Mouse (Mus musculus) ES-E14 (cell line): ENCODE results near the gene Rnf207. TPM values are rescaled to one million over a fixed set of nuclear protein-coding genes. Genes with fewer than 3 reads are reported as not detected.

ENCODE experiments used
- DNase-seq: peaks from one replicate; pipeline ENCODE4 v3.0.0-alpha.2; 2013; ENCODE audit warnings: low read depth, low spot score
- H3K27ac ChIP-seq: 2 replicates; pipeline ENCODE4 v1.5.1; 2012; ENCODE audit warnings: low read depth, mild to moderate bottlenecking, low read length, moderate library complexity, mixed read lengths; ENCODE audit not compliant: poor library complexity, insufficient read depth, severe bottlenecking
- H3K36me3 ChIP-seq: 2 replicates; pipeline ENCODE4 v1.6.1; 2012; ENCODE audit warnings: mild to moderate bottlenecking, low read length, moderate library complexity, mixed read lengths; ENCODE audit not compliant: control insufficient read depth, poor library complexity, insufficient read depth, severe bottlenecking
- H3K4me1 ChIP-seq, 2 experiments: fragments of 150-350 bp in 1 of 2; sonication (generic) in 1 of 2; 2 replicates each; pipeline ENCODE4 v1.6.1; 2012; ENCODE audit warnings: low read length in 2 of 2, mild to moderate bottlenecking in 1 of 2, mixed read lengths in 1 of 2; ENCODE audit not compliant: control insufficient read depth in 2 of 2, insufficient read depth in 2 of 2, poor library complexity in 1 of 2
- H3K4me3 ChIP-seq, 2 experiments: fragments of 150-350 bp in 1 of 2; sonication (generic) in 1 of 2; 2 replicates each; pipeline ENCODE4 v1.5.1; 2012; ENCODE audit warnings: low read length in 2 of 2, low read depth in 1 of 2, mild to moderate bottlenecking in 1 of 2, mixed read lengths in 1 of 2; ENCODE audit not compliant: insufficient read depth in 1 of 2, poor library complexity in 1 of 2, severe bottlenecking in 1 of 2
- H3K9ac ChIP-seq: 2 replicates; pipeline ENCODE4 v1.6.1; 2012; ENCODE audit warnings: low read depth, mild to moderate bottlenecking, low read length, mixed read lengths; ENCODE audit not compliant: poor library complexity, insufficient read depth, severe bottlenecking
- H3K9me3 ChIP-seq: fragments of 150-350 bp; sonication (generic); 2 replicates; pipeline ENCODE4 v1.6.1; 2012; ENCODE audit warnings: low read depth, mild to moderate bottlenecking, low read length; ENCODE audit not compliant: control insufficient read depth, insufficient read depth
- CHD2 ChIP-seq: IDR thresholded peaks from 2 replicates; pipeline ENCODE4 v1.6.1; 2014; ENCODE audit warnings: mild to moderate bottlenecking, low read depth, low read length, inconsistent platforms
- HCFC1 ChIP-seq: IDR thresholded peaks from 2 replicates; pipeline ENCODE4 v1.6.1; 2012; ENCODE audit warnings: low read length, inconsistent platforms, borderline replicate concordance; ENCODE audit not compliant: insufficient read depth
- MAFK ChIP-seq: IDR thresholded peaks from 2 replicates; pipeline ENCODE4 v1.6.1; 2014; ENCODE audit warnings: mild to moderate bottlenecking, low read depth, low read length, inconsistent platforms; ENCODE audit not compliant: insufficient read depth
- ZC3H11A ChIP-seq: IDR thresholded peaks from 2 replicates; pipeline ENCODE4 v1.6.1; 2012; ENCODE audit warnings: low read depth, mild to moderate bottlenecking, inconsistent platforms, low read length, borderline replicate concordance
- ZNF384 ChIP-seq: IDR thresholded peaks from 2 replicates; pipeline ENCODE4 v1.6.1; 2012; ENCODE audit warnings: low read depth, low read length, inconsistent platforms
- in situ Hi-C, 2 experiments: fragments of 600-800 bp; cut with MboI; formaldehyde crosslinking; loops; one replicate each; pipeline ENCODE4 v1.15.1; 2025; ENCODE audit warnings: low sequenced_read_pairs in 2 of 2, inconsistent platforms in 1 of 2; ENCODE audit not compliant: unreplicated experiment in 2 of 2
- total RNA-seq: library from RNA; depleted of rRNA; stranded (reverse); fragments of 300-350 nt; gene quantifications from 2 replicates; pipeline ENCODE4 v1.2.3, GENCODE M21; 2012

Rnf207 gene
- total RNA-seq, 1 experiment = 4.6 TPM

GRCm38 (mm10) chr4:152355672-152356071, 36.9 kb upstream of the Rnf207 start:
- TF ChIP-seq ZNF384 (no peak), MAFK (no peak), CHD2 (no peak), HCFC1 (no peak), ZC3H11A (no peak)
- H3K4me3 ChIP-seq = no peak overlapping the region
- H3K9ac ChIP-seq = no peak overlapping the region
- in situ Hi-C loops = no loop called here
- DNase-seq = no peak
- H3K27ac ChIP-seq = no peak overlapping the region
- H3K36me3 ChIP-seq = no peaks in the 10 kb centered on the region
- no peaks in the 10 kb centered on the region for H3K9me3 ChIP-seq
- H3K4me1 ChIP-seq = peaks cover under 1 to 51% of the 10 kb centered on the region in 2 experiments; a peak in 3 of 4 replicates

- Histone ChIP-seq H3K36me3 (no peaks in the 10 kb centered on the region), H3K9ac (no peak overlapping the region), H3K4me1 (peaks cover 9 to 52% of the 10 kb centered on the region in 2 experiments), H3K27ac (no peak overlapping the region), H3K9me3 (no peaks in the 10 kb centered on the region), H3K4me3 (no peak overlapping the region)
- no peak for DNase-seq
- TF ChIP-seq CHD2 (no peak), HCFC1 (no peak), ZC3H11A (no peak), ZNF384 (no peak), MAFK (no peak)
- in situ Hi-C loops = no loop called here
Measured at GRCm38 (mm10) chr4:152353886-152354637, 35.3 kb upstream of the Rnf207 start.

- no peaks in the 10 kb centered on the region for H3K9me3 ChIP-seq
- peak overlapping the region; percentile 39; the same call in 1 of the 2 replicates for H3K9ac ChIP-seq
- peak overlapping the region; percentile 79 for H3K27ac ChIP-seq
- no peak for TF ChIP-seq MAFK
- no peak for TF ChIP-seq HCFC1
- TF ChIP-seq ZNF384 = no peak
- TF ChIP-seq CHD2 = no peak
- no peak for TF ChIP-seq ZC3H11A
- H3K36me3 ChIP-seq = no peaks in the 10 kb centered on the region
- H3K4me1 ChIP-seq = peaks cover 12 to 67% of the 10 kb centered on the region in 2 experiments
- no peak for DNase-seq
- in situ Hi-C loops = no loop called here
- peak overlapping the region; percentile 31 to 41; a peak in 3 of 4 replicates for H3K4me3 ChIP-seq
Measured at GRCm38 (mm10) chr4:152351422-152352305, 32.9 kb upstream of the Rnf207 start.

GRCm38 (mm10) chr4:152350722-152351421, 32.1 kb upstream of the Rnf207 start:
- Histone ChIP-seq H3K9ac (peak overlapping the region; percentile 39), H3K27ac (peak overlapping the region; percentile 83), H3K36me3 (no peaks in the 10 kb centered on the region), H3K4me1 (peaks cover 12 to 72% of the 10 kb centered on the region in 2 experiments), H3K9me3 (no peaks in the 10 kb centered on the region), H3K4me3 (peak overlapping the region; percentile 3 to 41; a peak in 3 of 4 replicates)
- in situ Hi-C loops = no loop called here
- no peak for TF ChIP-seq ZC3H11A
- TF ChIP-seq HCFC1 = no peak
- TF ChIP-seq ZNF384 = no peak
- TF ChIP-seq MAFK = no peak
- no peak for TF ChIP-seq CHD2
- DNase-seq = no peak
